Mouse (Mus musculus) heart, embryonic 13.5 days (tissue): ENCODE results near the gene Crygn. TPM values are rescaled to one million over a fixed set of nuclear protein-coding genes. Genes with fewer than 3 reads are reported as not detected.

Source experiments
- ATAC-seq: fragments of 200-750 bp; cut with Nextera tagmentation; 2 replicates; pipeline ENCODE4 v1.8.0; 2017; ENCODE audit warnings: moderate TSS enrichment; ENCODE audit not compliant: insufficient number of reproducible peaks, low FRiP score, low TSS enrichment; ENCODE audit errors: extremely low read depth
- H3K27ac ChIP-seq: fragments of 300-500 bp; sonication (generic); replicated peaks from 2 replicates; pipeline ENCODE4 v1.5.1; 2015; ENCODE audit warnings: moderate library complexity, mild to moderate bottlenecking, inconsistent platforms
- H3K27me3 ChIP-seq: fragments of 300-500 bp; sonication (generic); replicated peaks from 2 replicates; pipeline ENCODE4 v1.6.1; 2015; ENCODE audit warnings: mild to moderate bottlenecking, inconsistent platforms
- H3K36me3 ChIP-seq: fragments of 300-500 bp; sonication (generic); 2 replicates; pipeline ENCODE4 v1.6.1; 2015; ENCODE audit warnings: mild to moderate bottlenecking, inconsistent platforms
- H3K4me1 ChIP-seq: fragments of 300-500 bp; sonication (generic); 2 replicates; pipeline ENCODE4 v1.6.1; 2015; ENCODE audit warnings: inconsistent platforms
- H3K4me2 ChIP-seq: fragments of 300-500 bp; sonication (generic); 2 replicates; pipeline ENCODE4 v1.6.1; 2015; ENCODE audit warnings: inconsistent platforms, mild to moderate bottlenecking, moderate library complexity
- H3K4me3 ChIP-seq: fragments of 300-500 bp; sonication (generic); 2 replicates; pipeline ENCODE4 v1.5.1; 2015; ENCODE audit warnings: moderate library complexity, mild to moderate bottlenecking, inconsistent platforms
- H3K9ac ChIP-seq: fragments of 300-500 bp; sonication (generic); 2 replicates; pipeline ENCODE4 v1.6.1; 2015; ENCODE audit warnings: inconsistent platforms, mild to moderate bottlenecking, moderate library complexity
- H3K9me3 ChIP-seq: fragments of 300-500 bp; sonication (generic); 2 replicates; pipeline ENCODE4 v1.6.1; 2016; ENCODE audit warnings: inconsistent platforms
- WGBS: fragments of 180-500 bp; shearing (Covaris S2); methylation state at CpG from one replicate; pipeline ENCODE4 v1.1.7; 2015; ENCODE audit warnings: mixed read lengths; 5-methylcytosine and 5-hydroxymethylcytosine counted together
- polyA plus RNA-seq: library from polyadenylated mRNA; unstranded; fragments of >200 nt; fragmentation: Nextera tagmentation; extraction: Ambion mirVana; gene quantifications from 2 replicates; pipeline ENCODE4 v1.2.1, GENCODE M21; 2015

The Crygn gene
- polyA plus RNA-seq, 1 experiment from 2014 or later = 1.9 TPM

DNA sequence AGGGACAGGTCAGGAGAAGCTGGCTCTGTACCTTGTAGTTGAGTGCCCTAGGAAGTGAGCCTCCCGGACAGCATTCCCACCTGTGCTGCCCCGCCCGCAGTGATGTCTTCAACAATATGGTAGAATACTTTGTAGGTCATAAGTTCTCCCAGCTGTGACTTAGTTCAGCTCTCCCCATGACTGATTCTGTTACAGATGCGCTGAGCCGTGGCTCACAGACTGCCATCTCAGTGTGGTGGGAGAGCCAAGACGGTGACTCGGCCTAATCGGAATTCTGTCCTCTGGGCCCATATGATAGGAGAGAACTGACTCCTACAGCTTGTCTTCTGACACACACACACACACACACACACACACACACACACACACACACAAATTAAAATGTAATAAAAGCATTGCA lies 53.2 kb downstream of the Crygn start:
- no peak for ATAC-seq
- Histone ChIP-seq H3K9ac (no peak overlapping the region), H3K9me3 (no peaks in the 10 kb centered on the region), H3K36me3 (peaks cover 99% of the 10 kb centered on the region), H3K4me2 (no peak overlapping the region), H3K4me1 (no peaks in the 10 kb centered on the region), H3K4me3 (no peak overlapping the region), H3K27ac (no peak overlapping the region), H3K27me3 (no peaks in the 10 kb centered on the region)
- WGBS = 82% methylated on average over 8 of the region's 8 CpGs

DNA sequence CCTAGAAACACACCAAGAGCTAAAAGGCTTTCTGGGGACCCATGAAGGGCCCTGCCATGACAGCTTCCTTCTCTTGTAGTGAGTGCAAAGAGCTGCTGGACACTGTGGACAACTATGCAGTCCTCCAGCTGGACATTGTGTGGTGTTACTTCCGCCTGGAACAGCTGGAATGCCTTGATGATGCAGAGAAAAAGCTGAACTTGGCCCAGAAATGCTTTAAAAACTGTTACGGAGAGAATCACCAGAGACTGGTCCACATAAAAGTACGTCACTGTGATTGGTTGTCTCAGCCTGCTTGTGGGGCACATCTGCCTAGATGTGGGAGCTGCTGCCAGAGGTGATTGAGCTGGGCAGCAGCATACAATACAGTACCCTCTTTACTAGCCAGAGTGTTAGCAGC lies 56.5 kb downstream of the Crygn start:
- Histone ChIP-seq H3K9me3 (no peaks in the 10 kb centered on the region), H3K4me3 (no peak overlapping the region), H3K36me3 (peaks cover 97% of the 10 kb centered on the region), H3K4me1 (no peaks in the 10 kb centered on the region), H3K9ac (no peak overlapping the region), H3K27me3 (no peaks in the 10 kb centered on the region), H3K4me2 (no peak overlapping the region), H3K27ac (no peak overlapping the region)
- 81% methylated on average over 3 of the region's 3 CpGs for WGBS
- no peak for ATAC-seq

Other genes starting within 250 kb of the Crygn start
- 0.05 TPM in 1 of 2 replicates, not detected in the other for gene Gbx1, start 230.8 kb downstream of the Crygn start, polyA plus RNA-seq
- 4.1 TPM in 2 replicates for gene Asb10, start 217.0 kb downstream of the Crygn start, polyA plus RNA-seq
- gene 4931409K22Rik, start 201.2 kb downstream of the Crygn start, polyA plus RNA-seq = 0.08 and 0.11 TPM in 2 replicates
- 66.7 and 70.7 TPM in 2 replicates for gene Abcf2, start 180.5 kb downstream of the Crygn start, polyA plus RNA-seq
- gene Chpf2, start 171.3 kb downstream of the Crygn start, polyA plus RNA-seq = 16.1 and 16.6 TPM in 2 replicates
- gene Smarcd3, start 133.6 kb downstream of the Crygn start, polyA plus RNA-seq = 54.5 and 58.5 TPM in 2 replicates
- 24.7 and 25.2 TPM in 2 replicates for gene Nub1, start 72.5 kb downstream of the Crygn start, polyA plus RNA-seq
- gene Wdr86, start 27.3 kb downstream of the Crygn start, polyA plus RNA-seq = 7.7 and 7.9 TPM in 2 replicates
- 235 and 261 TPM in 2 replicates for gene Rheb, start 84.6 kb upstream of the Crygn start, polyA plus RNA-seq